Mouse (Mus musculus) right cerebral cortex, postnatal 14 days (tissue): ENCODE data around the gene Bcorl1.
A peak's percentile ranks its signal among the peaks of the same experiment; 100 is the strongest.

Experiments
- DNase-seq: peaks from one replicate; pipeline ENCODE4 v3.0.0; 2022

Bcorl1 gene

GRCm38 (mm10) chrX:48341141-48341540, at the start of gene Bcorl1:
TSS of gene Bcorl1 (plus strand) at chrX:48341358.
- peak; percentile 16 for DNase-seq

GRCm38 (mm10) chrX:48291413-48291812, 49.7 kb upstream of the Bcorl1 start:
- no peak for DNase-seq

GRCm38 (mm10) chrX:48305356-48305755, 35.8 kb upstream of the Bcorl1 start:
- DNase-seq: no peak

- no peak for DNase-seq
Observed at GRCm38 (mm10) chrX:48310706-48311517, 30.2 kb upstream of the Bcorl1 start.

GRCm38 (mm10) chrX:48311727-48312126, 29.4 kb upstream of the Bcorl1 start:
- DNase-seq: no peak

- peak; percentile 45 for DNase-seq
Observed at GRCm38 (mm10) chrX:48314530-48315079, 26.6 kb upstream of the Bcorl1 start.

- DNase-seq: no peak
Observed at GRCm38 (mm10) chrX:48317444-48317843, 23.7 kb upstream of the Bcorl1 start.

GRCm38 (mm10) chrX:48318194-48318593, 23.0 kb upstream of the Bcorl1 start:
- DNase-seq: no peak

- DNase-seq: no peak
Observed at GRCm38 (mm10) chrX:48340441-48341049, 613 bp upstream of the Bcorl1 start.

GRCm38 (mm10) chrX:48341621-48342161, 533 bp downstream of the Bcorl1 start:
- DNase-seq: peak; percentile 19

GRCm38 (mm10) chrX:48342731-48343130, 1.6 kb downstream of the Bcorl1 start:
- no peak for DNase-seq

- DNase-seq: peak; percentile 86
Observed at GRCm38 (mm10) chrX:48343461-48343952, 2.3 kb downstream of the Bcorl1 start.

GRCm38 (mm10) chrX:48343966-48344642, 2.9 kb downstream of the Bcorl1 start:
- no peak for DNase-seq

GRCm38 (mm10) chrX:48344643-48345384, 3.7 kb downstream of the Bcorl1 start:
- DNase-seq: peak; percentile 6

GRCm38 (mm10) chrX:48345385-48345932, 4.3 kb downstream of the Bcorl1 start:
- DNase-seq: peak; percentile 17

- DNase-seq: no peak
Observed at GRCm38 (mm10) chrX:48355346-48355745, 14.2 kb downstream of the Bcorl1 start.

- DNase-seq: no peak
Observed at GRCm38 (mm10) chrX:48365836-48366577, 24.8 kb downstream of the Bcorl1 start.

- no peak for DNase-seq
Observed at GRCm38 (mm10) chrX:48367841-48368240, 26.7 kb downstream of the Bcorl1 start.

GRCm38 (mm10) chrX:48383643-48384042, 42.5 kb downstream of the Bcorl1 start:
- DNase-seq: peak; percentile 32

GRCm38 (mm10) chrX:48385927-48386326, 44.8 kb downstream of the Bcorl1 start:
- DNase-seq: no peak

GRCm38 (mm10) chrX:48389380-48389779, 48.2 kb downstream of the Bcorl1 start:
- no peak for DNase-seq
